Mouse (Mus musculus) CH12.LX (cell line): Measurements from ENCODE around the gene Tnfrsf11a. TPM values are rescaled to one million over a fixed set of nuclear protein-coding genes. Genes with fewer than 3 reads are reported as not detected.

Source experiments
- DNase-seq: peaks from one replicate; pipeline ENCODE4 v3.0.0-alpha.2; 2013; ENCODE audit errors: extremely low read depth
- H3K27ac ChIP-seq: 2 replicates; pipeline ENCODE4 v1.5.1; 2012; ENCODE audit warnings: low read depth, mild to moderate bottlenecking, control low read depth, moderate library complexity; ENCODE audit not compliant: insufficient read depth
- H3K27me3 ChIP-seq: replicated peaks from 2 replicates; pipeline ENCODE3; 2012; ENCODE audit warnings: inconsistent platforms
- H3K36me3 ChIP-seq, 2 experiments: replicated peaks in 1 of 2; 2 replicates each; pipeline versions ENCODE3 to v1.6.1; 2012; ENCODE audit warnings: inconsistent platforms in 1 of 2, low read length in 1 of 2, mild to moderate bottlenecking in 1 of 2, mixed read lengths in 1 of 2, moderate library complexity in 1 of 2; ENCODE audit not compliant: control insufficient read depth in 1 of 2, insufficient read depth in 1 of 2
- H3K4me1 ChIP-seq, 2 experiments: 2 replicates each; pipeline ENCODE4 v1.6.1; 2012; ENCODE audit warnings: inconsistent platforms in 1 of 2, moderate library complexity in 1 of 2; ENCODE audit not compliant: insufficient read depth in 2 of 2, control insufficient read depth in 1 of 2
- H3K4me2 ChIP-seq: 2 replicates; pipeline ENCODE4 v1.6.1; 2012; ENCODE audit warnings: low read depth, mild to moderate bottlenecking, control low read depth; ENCODE audit not compliant: poor library complexity, insufficient read depth, severe bottlenecking
- H3K4me3 ChIP-seq, 3 experiments: fragments of 150-350 bp in 1 of 3; sonication (generic) in 1 of 3; replicated peaks in 1 of 3; 2 replicates each; pipeline versions ENCODE3 to v1.5.1; 2011 to 2012; ENCODE audit warnings: low read depth in 2 of 3, low read length in 2 of 3, mild to moderate bottlenecking in 2 of 3, moderate library complexity in 2 of 3, control low read depth in 1 of 3, improper control_type of control experiment in 1 of 3, inconsistent platforms in 1 of 3, mixed read lengths in 1 of 3; ENCODE audit not compliant: poor library complexity in 1 of 3
- H3K79me2 ChIP-seq: replicated peaks from 2 replicates; pipeline ENCODE4 v1.6.1; 2012; ENCODE audit warnings: mild to moderate bottlenecking, moderate library complexity; ENCODE audit not compliant: control insufficient read depth, poor library complexity, insufficient read depth, severe bottlenecking; ENCODE audit errors: extremely low read depth
- H3K9ac ChIP-seq: 2 replicates; pipeline ENCODE4 v1.6.1; 2012; ENCODE audit warnings: low read depth, mild to moderate bottlenecking, control low read depth, moderate library complexity; ENCODE audit not compliant: insufficient read depth
- H3K9me3 ChIP-seq: replicated peaks from 2 replicates; pipeline ENCODE3; 2012; ENCODE audit warnings: low read length, inconsistent platforms, mixed read lengths
- BHLHE40 ChIP-seq: IDR thresholded peaks from 2 replicates; pipeline ENCODE4 v1.6.1; 2011; ENCODE audit warnings: mild to moderate bottlenecking, low read depth, low read length, improper control_type of control experiment
- CHD1 ChIP-seq: IDR thresholded peaks from 2 replicates; pipeline ENCODE4 v1.6.1; 2012; ENCODE audit warnings: low read depth, low read length, improper control_type of control experiment, inconsistent platforms
- CHD2 ChIP-seq: IDR thresholded peaks from 2 replicates; pipeline ENCODE4 v1.6.1; 2011; ENCODE audit warnings: low read length, improper control_type of control experiment
- CTCF ChIP-seq, 2 experiments: IDR thresholded peaks in 1 of 2; conservative IDR thresholded peaks in 1 of 2; 2 replicates each; pipeline ENCODE4 v1.5.1; 2011 to 2012; ENCODE audit warnings: low read depth in 2 of 2, low read length in 2 of 2, improper control_type of control experiment in 1 of 2, inconsistent platforms in 1 of 2, mild to moderate bottlenecking in 1 of 2, moderate library complexity in 1 of 2
- E2F4 ChIP-seq: IDR thresholded peaks from 2 replicates; pipeline ENCODE4 v1.6.1; 2011; ENCODE audit warnings: low read depth, low read length, improper control_type of control experiment; ENCODE audit not compliant: insufficient replicate concordance
- ELF1 ChIP-seq: IDR thresholded peaks from 2 replicates; pipeline ENCODE4 v1.6.1; 2014; ENCODE audit warnings: low read depth, mild to moderate bottlenecking, inconsistent platforms, low read length, improper control_type of control experiment
- ETS1 ChIP-seq: conservative IDR thresholded peaks from 2 replicates; pipeline ENCODE4 v1.6.1; 2012; ENCODE audit warnings: low read depth, mild to moderate bottlenecking, inconsistent platforms, low read length, improper control_type of control experiment, moderate library complexity
- JUN ChIP-seq: IDR thresholded peaks from 2 replicates; pipeline ENCODE4 v1.6.1; 2011; ENCODE audit warnings: low read depth, mild to moderate bottlenecking, low read length, improper control_type of control experiment, moderate library complexity; ENCODE audit not compliant: insufficient read depth
- JUND ChIP-seq: conservative IDR thresholded peaks from 2 replicates; pipeline ENCODE4 v1.6.1; 2011; ENCODE audit warnings: low read depth, low read length, improper control_type of control experiment
- MAZ ChIP-seq: IDR thresholded peaks from 2 replicates; pipeline ENCODE4 v1.6.1; 2012; ENCODE audit warnings: low read depth, mild to moderate bottlenecking, inconsistent platforms, low read length, improper control_type of control experiment, moderate library complexity
- MYC ChIP-seq: IDR thresholded peaks from 2 replicates; pipeline ENCODE4 v1.6.1; 2011; ENCODE audit warnings: low read depth, mild to moderate bottlenecking, improper control_type of control experiment, low read length
- NELFE ChIP-seq: IDR thresholded peaks from 2 replicates; pipeline ENCODE4 v1.6.1; 2011; ENCODE audit warnings: low read depth, low read length, improper control_type of control experiment
- NRF1 ChIP-seq: IDR thresholded peaks from 2 replicates; pipeline ENCODE4 v1.6.1; 2014; ENCODE audit warnings: low read depth, mild to moderate bottlenecking, inconsistent platforms, low read length, improper control_type of control experiment, moderate library complexity
- PAX5 ChIP-seq: IDR thresholded peaks from 2 replicates; pipeline ENCODE4 v1.6.1; 2012; ENCODE audit warnings: low read length, inconsistent platforms, mixed read lengths
- POLR2AphosphoS2 ChIP-seq: IDR thresholded peaks from 2 replicates; pipeline ENCODE4 v1.6.1; 2011; ENCODE audit warnings: low read depth, low read length, improper control_type of control experiment
- RAD21 ChIP-seq: IDR thresholded peaks from 2 replicates; pipeline ENCODE4 v1.6.1; 2011; ENCODE audit warnings: low read depth, mild to moderate bottlenecking, low read length, improper control_type of control experiment, moderate library complexity
- SIN3A ChIP-seq: IDR thresholded peaks from 2 replicates; pipeline ENCODE4 v1.6.1; 2012; ENCODE audit warnings: low read length, improper control_type of control experiment, inconsistent platforms
- SMC3 ChIP-seq: IDR thresholded peaks from 2 replicates; pipeline ENCODE4 v1.6.1; 2011; ENCODE audit warnings: low read depth, low read length, improper control_type of control experiment
- TBP ChIP-seq: conservative IDR thresholded peaks from 2 replicates; pipeline ENCODE4 v1.6.1; 2011; ENCODE audit warnings: low read depth, low read length, improper control_type of control experiment
- TCF12 ChIP-seq: IDR thresholded peaks from 2 replicates; pipeline ENCODE4 v1.6.1; 2014; ENCODE audit warnings: low read depth, mild to moderate bottlenecking, inconsistent platforms, low read length, improper control_type of control experiment
- UBTF ChIP-seq: IDR thresholded peaks from 2 replicates; pipeline ENCODE4 v1.6.1; 2012; ENCODE audit warnings: low read depth, mild to moderate bottlenecking, inconsistent platforms, low read length, improper control_type of control experiment, moderate library complexity
- USF2 ChIP-seq: conservative IDR thresholded peaks from 2 replicates; pipeline ENCODE4 v1.6.1; 2011; ENCODE audit warnings: low read depth, low read length, improper control_type of control experiment
- ZC3H11A ChIP-seq: IDR thresholded peaks from 2 replicates; pipeline ENCODE4 v1.6.1; 2012; ENCODE audit warnings: low read depth, mild to moderate bottlenecking, inconsistent platforms, low read length, improper control_type of control experiment
- ZMIZ1 ChIP-seq: IDR thresholded peaks from 2 replicates; pipeline ENCODE4 v1.6.1; 2012; ENCODE audit warnings: low read depth, mild to moderate bottlenecking, inconsistent platforms, low read length, improper control_type of control experiment
- dilution Hi-C: fragments of 300-500 bp; cut with MboI; formaldehyde crosslinking; loops from 2 replicates; pipeline ENCODE4 v1.14.3; 2020; ENCODE audit warnings: low sequenced_read_pairs; ENCODE audit not compliant: extremely low pct_unique_long_range_greater_than_20kb, extremely low pct_ligation_motif_present
- in situ Hi-C: fragments of 300-500 bp; cut with MboI; formaldehyde crosslinking; loops from 3 replicates; pipeline ENCODE4 v1.14.3; 2019; ENCODE audit warnings: low sequenced_read_pairs, low pct_ligation_motif_present, low pct_unique_long_range_greater_than_20kb, mixed read lengths
- polyA plus RNA-seq: library from polyadenylated mRNA; unstranded; fragments of >175 nt; gene quantifications from 2 replicates; pipeline ENCODE4 v1.2.1, GENCODE M21; 2012; ENCODE audit warnings: low read depth; ENCODE audit not compliant: insufficient read length
- total RNA-seq, 2 experiments: library from RNA; depleted of rRNA; stranded (reverse); fragments of 300-350 nt in 1 of 2; fragments of >200 nt in 1 of 2; gene quantifications; 2 replicates each; pipeline ENCODE4 v1.2.3; 2012 to 2014

The Tnfrsf11a gene
- total and polyA plus RNA-seq, 3 experiments, result 0.20 to 2.5 (median 0.28) TPM

DNA sequence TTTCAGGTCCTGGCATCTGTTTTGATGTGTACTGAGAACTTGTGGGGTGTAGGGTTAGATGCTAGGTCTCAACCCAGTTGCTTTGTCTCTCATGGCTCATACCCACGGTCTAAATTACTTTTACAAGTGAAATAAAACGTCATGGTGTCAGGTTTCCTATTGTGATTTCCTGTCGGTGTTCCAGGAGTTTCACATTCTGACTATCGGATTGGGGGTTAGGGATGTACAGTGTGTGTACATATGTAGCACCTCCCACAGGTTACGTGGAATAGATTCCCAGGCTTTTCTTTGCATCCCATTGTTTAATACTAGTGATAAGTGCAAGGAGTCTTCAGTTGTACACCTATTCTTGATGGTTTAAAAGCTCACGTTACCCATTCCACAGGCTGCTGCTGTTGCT, 38.5 kb downstream of the Tnfrsf11a start:
- dilution Hi-C loops, result no loop called here
- in situ Hi-C loops, result no loop called here
- no peak overlapping the region for H3K4me2 ChIP-seq
- no peak for DNase-seq
- no peaks in the 10 kb centered on the region for H3K36me3 ChIP-seq
- no peaks in the 10 kb centered on the region for H3K9me3 ChIP-seq
- no peaks in the 10 kb centered on the region for H3K27me3 ChIP-seq
- H3K9ac ChIP-seq, result no peak overlapping the region
- no peak overlapping the region for H3K27ac ChIP-seq
- H3K4me3 ChIP-seq, result no peak overlapping the region
- no peak for TF ChIP-seq PAX5
- no peak for TF ChIP-seq RAD21
- TF ChIP-seq NRF1, result no peak
- TF ChIP-seq E2F4, result no peak
- TF ChIP-seq JUND, result no peak
- no peak for TF ChIP-seq MAZ
- TF ChIP-seq UBTF, result no peak
- TF ChIP-seq SMC3, result no peak
- no peaks in the 10 kb centered on the region for H3K4me1 ChIP-seq
- H3K79me2 ChIP-seq, result no peaks in the 10 kb centered on the region

GRCm38 (mm10) chr1:105819740-105820139, 39.2 kb downstream of the Tnfrsf11a start:
- in situ Hi-C loops (no loop called here), dilution Hi-C loops (no loop called here)
- H3K9me3 ChIP-seq, result no peaks in the 10 kb centered on the region
- no peak overlapping the region for H3K4me2 ChIP-seq
- no peak overlapping the region for H3K4me3 ChIP-seq
- no peak overlapping the region for H3K9ac ChIP-seq
- no peak for TF ChIP-seq ZC3H11A
- TF ChIP-seq ETS1, result no peak
- TF ChIP-seq MAZ, result no peak
- no peak for TF ChIP-seq JUND
- no peak for TF ChIP-seq CTCF (conservative IDR thresholded peaks at IDR 0.05 in 1 of 2, IDR thresholded peaks at IDR 0.05 in 1 of 2; ENCODE audit: low read depth in 2 of 2, low read length in 2 of 2)
- TF ChIP-seq TBP, result no peak
- no peak for TF ChIP-seq TCF12
- no peak for TF ChIP-seq ZMIZ1
- no peak for TF ChIP-seq BHLHE40
- no peak for TF ChIP-seq POLR2AphosphoS2
- TF ChIP-seq NELFE, result no peak
- no peak for TF ChIP-seq ELF1
- TF ChIP-seq MYC, result no peak
- no peak for TF ChIP-seq USF2
- no peak for TF ChIP-seq E2F4
- TF ChIP-seq JUN, result no peak
- no peak for TF ChIP-seq CHD1
- TF ChIP-seq SIN3A, result no peak
- TF ChIP-seq CHD2, result no peak
- TF ChIP-seq, all 38 proteins: peak for 0
- Histone ChIP-seq H3K36me3 (no peaks in the 10 kb centered on the region), H3K27me3 (no peaks in the 10 kb centered on the region), H3K4me1 (no peaks in the 10 kb centered on the region), H3K79me2 (no peaks in the 10 kb centered on the region), H3K27ac (no peak overlapping the region)
- no peak for DNase-seq
